In genomic region chr7:80888595-80888994, GRCm38 (mm10) we compare ENCODE assay signal across 8 mouse cellular contexts. TPM values are rescaled to one million over a fixed set of nuclear protein-coding genes. Genes with fewer than 3 reads are reported as not detected.
DNase-seq lines count a peak whose midpoint lies in the region; ATAC-seq and TF ChIP-seq lines count a peak whose summit lies in the region.

No protein-coding gene starts in this region.

- no peak for ATAC-seq in CD4-positive, CD25-positive, alpha-beta regulatory T cell, adult 4 months
- 0 out of 2 replicates have a peak, but pooled peaks have one; percentile 11 for ATAC-seq in liver, postnatal 0 days
- peak; percentile 23; the same call in 1 of the 2 replicates for ATAC-seq in neural tube, embryonic 14.5 days (ENCODE audit: low read depth)
- no peak for ATAC-seq in granulocyte monocyte progenitor cell, adult 5-6 weeks (replicated peaks; ENCODE audit: poor library complexity, severe bottlenecking)

- H3K36me3 ChIP-seq in liver, postnatal 0 days (replicated peaks; ENCODE audit: insufficient read depth, low read length): peaks cover 24% of the 10 kb centered on the region
- H3K36me3 ChIP-seq in hindbrain, embryonic 10.5 days: peaks cover 50% of the 10 kb centered on the region
- peaks cover 24% of the 10 kb centered on the region for H3K36me3 ChIP-seq in neural tube, embryonic 14.5 days (ENCODE audit: control insufficient read depth, insufficient read depth, low read length)

- peak; percentile 32 for DNase-seq in CD4-positive, CD25-positive, alpha-beta regulatory T cell, adult 2 months (ENCODE audit: low read depth, low spot score)
- no peak for DNase-seq in liver, postnatal 0 days
- no peak for DNase-seq in liver
- DNase-seq in hindbrain, embryonic 10.5 days (ENCODE audit: low spot score): no peak
- no peak for DNase-seq in frontal cortex, postnatal 36 days (ENCODE audit: low spot score in 2 of 2)

- peaks cover 5% of the 10 kb centered on the region for H3K4me1 ChIP-seq in liver, postnatal 0 days (ENCODE audit: insufficient read depth)
- peaks cover 15% of the 10 kb centered on the region for H3K4me1 ChIP-seq in hindbrain, embryonic 10.5 days (replicated peaks)
- no peaks in the 10 kb centered on the region for H3K4me1 ChIP-seq in neural tube, embryonic 14.5 days (ENCODE audit: control insufficient read depth, insufficient read depth, low read length)

- no peak overlapping the region for H3K27ac ChIP-seq in liver, postnatal 0 days (ENCODE audit: low read depth)
- H3K27ac ChIP-seq in hindbrain, embryonic 10.5 days: peak overlapping the region; percentile 78
- H3K27ac ChIP-seq in neural tube, embryonic 14.5 days (ENCODE audit: low read depth, low read length): peak overlapping the region; percentile 3; the same call in 1 of the 2 replicates

- no peaks in the 10 kb centered on the region for H3K27me3 ChIP-seq in liver, postnatal 0 days (ENCODE audit: insufficient read depth, low read length)
- H3K27me3 ChIP-seq in hindbrain, embryonic 10.5 days (ENCODE audit: insufficient read depth, poor library complexity, severe bottlenecking): no peaks in the 10 kb centered on the region
- H3K27me3 ChIP-seq in neural tube, embryonic 14.5 days (ENCODE audit: control insufficient read depth, insufficient read depth, low read length): no peaks in the 10 kb centered on the region

- no peaks in the 10 kb centered on the region for H3K9me3 ChIP-seq in liver, postnatal 0 days (ENCODE audit: low read length)
- H3K9me3 ChIP-seq in hindbrain, embryonic 10.5 days: no peaks in the 10 kb centered on the region
- no peaks in the 10 kb centered on the region for H3K9me3 ChIP-seq in neural tube, embryonic 14.5 days (ENCODE audit: control insufficient read depth, low read length)

- 82% methylated on average over 7 of the region's 7 CpGs for WGBS in liver, postnatal 0 days (ENCODE audit: insufficient replicate concordance)
- WGBS in hindbrain, embryonic 10.5 days: 79% methylated on average over 7 of the region's 7 CpGs
- WGBS in neural tube, embryonic 14.5 days: 57% methylated on average over 7 of the region's 7 CpGs

- H3K4me2 ChIP-seq in liver, postnatal 0 days (ENCODE audit: low read depth, low read length): no peak overlapping the region
- H3K4me2 ChIP-seq in neural tube, embryonic 14.5 days (ENCODE audit: low read depth, low read length): no peak overlapping the region

- no peak for TF ChIP-seq CTCF in liver, postnatal 0 days (IDR thresholded peaks at IDR 0.05; ENCODE audit: low read depth)

- no peak overlapping the region for H3K4me3 ChIP-seq in liver, postnatal 0 days (ENCODE audit: low read depth, low read length)
- no peak overlapping the region for H3K4me3 ChIP-seq in hindbrain, embryonic 10.5 days
- no peak overlapping the region for H3K4me3 ChIP-seq in neural tube, embryonic 14.5 days (ENCODE audit: low read depth, low read length)

- no peak for TF ChIP-seq EP300 in liver, postnatal 0 days (IDR thresholded peaks at IDR 0.05; ENCODE audit: low read depth)

- no peak overlapping the region for H3K9ac ChIP-seq in liver, postnatal 0 days (replicated peaks)
- no peak overlapping the region for H3K9ac ChIP-seq in neural tube, embryonic 14.5 days (replicated peaks; ENCODE audit: low read depth, low read length)

RNA-seq across cellular contexts. Expression of gene Wdr73, which starts 12.5 kb away (rescaled TPM):
- polyA plus RNA-seq in CD4-positive, CD25-positive, alpha-beta regulatory T cell, adult 4 months (2017; shearing (Covaris generic)): 10 to 100 TPM; 20.6 to 33.8 TPM
- 10.1 and 13.6 TPM in 2 replicates for polyA plus RNA-seq in liver, postnatal 0 days (2015; fragmentation: Nextera tagmentation; extraction: Ambion mirVana)
- 46.3 and 48.4 TPM in 2 replicates for polyA plus RNA-seq in hindbrain, embryonic 10.5 days (2016; fragmentation: Nextera tagmentation; extraction: Ambion mirVana)
- polyA plus RNA-seq in neural tube, embryonic 14.5 days (2014; fragmentation: Nextera tagmentation; extraction: Ambion mirVana): 31.4 and 32.1 TPM in 2 replicates
- 23.6 and 33.8 TPM in 2 replicates for total RNA-seq in granulocyte monocyte progenitor cell, adult 5-6 weeks (2014; fragmentation: Nextera tagmentation)
- 27.2 and 31.5 TPM in 2 replicates for total RNA-seq in granulocyte monocyte progenitor cell, adult 5-6 weeks (2017)

RNA-seq across cellular contexts. Expression of gene Nmb, which starts 16.3 kb away (rescaled TPM):
- 10 to 100 TPM; 79.7 to 81.7 TPM for polyA plus RNA-seq in CD4-positive, CD25-positive, alpha-beta regulatory T cell, adult 4 months (2017; shearing (Covaris generic))
- 1.4 and 1.7 TPM in 2 replicates for polyA plus RNA-seq in liver, postnatal 0 days (2015; fragmentation: Nextera tagmentation; extraction: Ambion mirVana)
- polyA plus RNA-seq in hindbrain, embryonic 10.5 days (2016; fragmentation: Nextera tagmentation; extraction: Ambion mirVana): 6.7 and 8.6 TPM in 2 replicates
- polyA plus RNA-seq in neural tube, embryonic 14.5 days (2014; fragmentation: Nextera tagmentation; extraction: Ambion mirVana): 4.9 and 6.3 TPM in 2 replicates
- 5.0 TPM in 1 of 2 replicates, not detected in the other for total RNA-seq in granulocyte monocyte progenitor cell, adult 5-6 weeks (2014; fragmentation: Nextera tagmentation)
- 1.4 TPM in 1 of 2 replicates, not detected in the other for total RNA-seq in granulocyte monocyte progenitor cell, adult 5-6 weeks (2017)

RNA-seq across cellular contexts. Expression of gene Zscan2, which starts 27.9 kb away (rescaled TPM):
- polyA plus RNA-seq in CD4-positive, CD25-positive, alpha-beta regulatory T cell, adult 4 months (2017; shearing (Covaris generic)): 1 to 10 TPM; 3.8 to 4.2 TPM
- 0.43 and 0.47 TPM in 2 replicates for polyA plus RNA-seq in liver, postnatal 0 days (2015; fragmentation: Nextera tagmentation; extraction: Ambion mirVana)
- polyA plus RNA-seq in hindbrain, embryonic 10.5 days (2016; fragmentation: Nextera tagmentation; extraction: Ambion mirVana): 3.6 and 4.0 TPM in 2 replicates
- polyA plus RNA-seq in neural tube, embryonic 14.5 days (2014; fragmentation: Nextera tagmentation; extraction: Ambion mirVana): 4.5 and 4.9 TPM in 2 replicates
- total RNA-seq in granulocyte monocyte progenitor cell, adult 5-6 weeks (2014; fragmentation: Nextera tagmentation): 5.5 and 6.4 TPM in 2 replicates
- total RNA-seq in granulocyte monocyte progenitor cell, adult 5-6 weeks (2017): 5.6 and 6.9 TPM in 2 replicates

RNA-seq across cellular contexts. Expression of gene Sec11a, which starts 59.0 kb away (rescaled TPM):
- polyA plus RNA-seq in CD4-positive, CD25-positive, alpha-beta regulatory T cell, adult 4 months (2017; shearing (Covaris generic)): 100 to 1,000 TPM; 260 to 342 TPM
- polyA plus RNA-seq in liver, postnatal 0 days (2015; fragmentation: Nextera tagmentation; extraction: Ambion mirVana): 82.0 and 89.4 TPM in 2 replicates
- 187 and 192 TPM in 2 replicates for polyA plus RNA-seq in hindbrain, embryonic 10.5 days (2016; fragmentation: Nextera tagmentation; extraction: Ambion mirVana)
- 128 and 155 TPM in 2 replicates for polyA plus RNA-seq in neural tube, embryonic 14.5 days (2014; fragmentation: Nextera tagmentation; extraction: Ambion mirVana)
- total RNA-seq in granulocyte monocyte progenitor cell, adult 5-6 weeks (2014; fragmentation: Nextera tagmentation): 144 and 167 TPM in 2 replicates
- 393 and 465 TPM in 2 replicates for total RNA-seq in granulocyte monocyte progenitor cell, adult 5-6 weeks (2017)

Comparison
In these comparisons a context has a peak if more than half of its experiments do, and no peak if none do; other contexts are left out.
1. ATAC-seq: peak in liver, postnatal 0 days (single experiment) and neural tube, embryonic 14.5 days (single experiment); none in CD4-positive, CD25-positive, alpha-beta regulatory T cell, adult 4 months (single experiment) and granulocyte monocyte progenitor cell, adult 5-6 weeks (single experiment).